Mouse (Mus musculus): ENCODE results near the gene Mfsd11.

Gene Mfsd11

GRCm38 (mm10) chr11:116852291-116852890, at the start of gene Mfsd11:
Gene Mfsd11, plus strand, starts transcription at chr11:116852440.
- in situ Hi-C loops (cut with MseI, MboI), result no loop called here

- in situ Hi-C loops (cut with MseI, MboI), result no loop called here
Observed at GRCm38 (mm10) chr11:116802709-116803108, 49.5 kb upstream of the Mfsd11 start.

- in situ Hi-C loops (cut with MseI, MboI), result loop anchor here (5.0 kb wide), 2 partner anchors 159 to 164 kb away; no protein-coding TSS in a partner anchor
Observed at GRCm38 (mm10) chr11:116806136-116807071, 45.8 kb upstream of the Mfsd11 start.

GRCm38 (mm10) chr11:116807116-116807515, 45.1 kb upstream of the Mfsd11 start:
- in situ Hi-C loops (cut with MseI, MboI), result loop anchor here (5.0 kb wide), 2 partner anchors 160 to 165 kb away; no protein-coding TSS in a partner anchor

GRCm38 (mm10) chr11:116807526-116807925, 44.7 kb upstream of the Mfsd11 start:
- in situ Hi-C loops (cut with MseI, MboI), result loop anchor here (5.0 kb wide), 2 partner anchors 160 to 165 kb away; no protein-coding TSS in a partner anchor

- in situ Hi-C loops (cut with MseI, MboI), result loop anchor here (5.0 kb wide), 2 partner anchors 161 to 166 kb away; no protein-coding TSS in a partner anchor
Observed at GRCm38 (mm10) chr11:116807938-116808606, 44.2 kb upstream of the Mfsd11 start.

GRCm38 (mm10) chr11:116808811-116809395, 43.3 kb upstream of the Mfsd11 start:
- in situ Hi-C loops (cut with MseI, MboI), result loop anchor here (5.0 kb wide), 2 partner anchors 162 to 167 kb away; no protein-coding TSS in a partner anchor

- in situ Hi-C loops (cut with MseI, MboI), result loop anchor here (5.0 kb wide), 2 partner anchors 162 to 167 kb away; no protein-coding TSS in a partner anchor
Observed at GRCm38 (mm10) chr11:116809520-116809919, 42.7 kb upstream of the Mfsd11 start.

GRCm38 (mm10) chr11:116810528-116810927, 41.7 kb upstream of the Mfsd11 start:
- in situ Hi-C loops (cut with MseI, MboI), result no loop called here

GRCm38 (mm10) chr11:116810983-116811901, 41.0 kb upstream of the Mfsd11 start:
- in situ Hi-C loops (cut with MseI, MboI), result no loop called here

- in situ Hi-C loops (cut with MseI, MboI), result no loop called here
Observed at GRCm38 (mm10) chr11:116812793-116813529, 39.3 kb upstream of the Mfsd11 start.

- in situ Hi-C loops (cut with MseI, MboI), result no loop called here
Observed at GRCm38 (mm10) chr11:116813610-116814009, 38.6 kb upstream of the Mfsd11 start.

- in situ Hi-C loops (cut with MseI, MboI), result no loop called here
Observed at GRCm38 (mm10) chr11:116814076-116814883, 38.0 kb upstream of the Mfsd11 start.

GRCm38 (mm10) chr11:116814884-116815415, 37.3 kb upstream of the Mfsd11 start:
- in situ Hi-C loops (cut with MseI, MboI), result no loop called here

GRCm38 (mm10) chr11:116816769-116817168, 35.5 kb upstream of the Mfsd11 start:
- in situ Hi-C loops (cut with MseI, MboI), result no loop called here

- in situ Hi-C loops (cut with MseI, MboI), result no loop called here
Observed at GRCm38 (mm10) chr11:116817567-116817966, 34.7 kb upstream of the Mfsd11 start.

GRCm38 (mm10) chr11:116818722-116819121, 33.5 kb upstream of the Mfsd11 start:
- in situ Hi-C loops (cut with MseI, MboI), result no loop called here

- in situ Hi-C loops (cut with MseI, MboI), result no loop called here
Observed at GRCm38 (mm10) chr11:116819932-116820593, 32.2 kb upstream of the Mfsd11 start.
